Mouse (Mus musculus): ENCODE measurements at regions not wholly inside any gene's neighbourhood (a gene's known extent, or its start where the extent isn't known, plus 50 kb on each side); places are given as distances from the start of the nearest gene placed in this dataset.

GRCm38 (mm10) chr1:71874037-71874436, 221.0 kb upstream of the Fn1 start:
- no peaks in the 10 kb centered on the region for H3K27me3 ChIP-seq (replicated peaks)
- no peak overlapping the region for H3K4me3 ChIP-seq
- no peak overlapping the region for H3K4me2 ChIP-seq
- 82% methylated on average over 2 of the region's 2 CpGs for WGBS
- no peaks in the 10 kb centered on the region for H3K4me1 ChIP-seq (replicated peaks)
- ATAC-seq (ENCODE audit: insufficient number of reproducible peaks, low FRiP score): no peak
- H3K9me3 ChIP-seq (replicated peaks): no peaks in the 10 kb centered on the region; the same call in 1 of the 2 replicates
- no peak overlapping the region for H3K27ac ChIP-seq (ENCODE audit: poor library complexity, severe bottlenecking)
- no peaks in the 10 kb centered on the region for H3K36me3 ChIP-seq
- H3K9ac ChIP-seq: no peak overlapping the region

GRCm38 (mm10) chr1:71865670-71866069, 212.7 kb upstream of the Fn1 start:
- H3K36me3 ChIP-seq: no peaks in the 10 kb centered on the region
- H3K4me3 ChIP-seq: no peak overlapping the region
- no peak overlapping the region for H3K4me2 ChIP-seq
- 0 out of 2 replicates have a peak overlapping the region, but pooled peaks have one; percentile 21 for H3K27ac ChIP-seq (ENCODE audit: poor library complexity, severe bottlenecking)
- peaks cover 4% of the 10 kb centered on the region; the same call in 1 of the 2 replicates for H3K9me3 ChIP-seq (replicated peaks)
- no peak for ATAC-seq (ENCODE audit: insufficient number of reproducible peaks, low FRiP score)
- H3K4me1 ChIP-seq (replicated peaks): peaks cover 16% of the 10 kb centered on the region
- WGBS: 49% methylated on average over 4 of the region's 4 CpGs
- no peaks in the 10 kb centered on the region for H3K27me3 ChIP-seq (replicated peaks)
- H3K9ac ChIP-seq: no peak overlapping the region

- WGBS: 33% methylated on average over 9 of the region's 9 CpGs
Observed at GRCm38 (mm10) chr1:71864749-71865148, 211.7 kb upstream of the Fn1 start.

GRCm38 (mm10) chr1:71853212-71853611, 200.2 kb upstream of the Fn1 start:
- Histone ChIP-seq H3K27me3 (replicated peaks) (no peaks in the 10 kb centered on the region), H3K4me3 (no peak overlapping the region), H3K27ac (ENCODE audit: poor library complexity, severe bottlenecking) (no peak overlapping the region), H3K4me1 (replicated peaks) (no peaks in the 10 kb centered on the region), H3K36me3 (no peaks in the 10 kb centered on the region), H3K9ac (no peak overlapping the region), H3K4me2 (no peak overlapping the region), H3K9me3 (replicated peaks) (no peaks in the 10 kb centered on the region)
- no peak for ATAC-seq (ENCODE audit: insufficient number of reproducible peaks, low FRiP score)
- WGBS: 96% methylated on average over 2 of the region's 2 CpGs

More at GRCm38 (mm10) chr1:71864749-71865148, 211.7 kb upstream of the Fn1 start:
- H3K36me3 ChIP-seq: no peaks in the 10 kb centered on the region
- H3K27ac ChIP-seq (ENCODE audit: poor library complexity, severe bottlenecking): no peak overlapping the region
- H3K9ac ChIP-seq: no peak overlapping the region
- peaks cover 16% of the 10 kb centered on the region for H3K4me1 ChIP-seq (replicated peaks)
- H3K4me2 ChIP-seq: no peak overlapping the region
- H3K4me3 ChIP-seq: no peak overlapping the region
- ATAC-seq (ENCODE audit: insufficient number of reproducible peaks, low FRiP score): no peak
- H3K27me3 ChIP-seq (replicated peaks): no peaks in the 10 kb centered on the region
- H3K9me3 ChIP-seq (replicated peaks): 0 out of 2 replicates have a peak, but pooled peaks cover 4% of the 10 kb centered on the region

- no peak overlapping the region for H3K4me2 ChIP-seq
- no peak overlapping the region for H3K4me3 ChIP-seq
- no peaks in the 10 kb centered on the region for H3K9me3 ChIP-seq (replicated peaks)
- H3K27me3 ChIP-seq (replicated peaks): no peaks in the 10 kb centered on the region
- no peak overlapping the region for H3K27ac ChIP-seq (ENCODE audit: poor library complexity, severe bottlenecking)
- ATAC-seq (ENCODE audit: insufficient number of reproducible peaks, low FRiP score): no peak
- H3K9ac ChIP-seq: no peak overlapping the region
- H3K4me1 ChIP-seq (replicated peaks): no peaks in the 10 kb centered on the region
- WGBS: 81% methylated on average over 8 of the region's 8 CpGs
- H3K36me3 ChIP-seq: no peaks in the 10 kb centered on the region
Observed at GRCm38 (mm10) chr1:71851268-71851667, 198.3 kb upstream of the Fn1 start.

- Histone ChIP-seq H3K4me1 (replicated peaks) (peaks cover 10% of the 10 kb centered on the region), H3K4me2 (no peak overlapping the region), H3K27me3 (replicated peaks) (no peaks in the 10 kb centered on the region), H3K9ac (no peak overlapping the region), H3K36me3 (no peaks in the 10 kb centered on the region), H3K4me3 (no peak overlapping the region), H3K27ac (ENCODE audit: poor library complexity, severe bottlenecking) (no peak overlapping the region), H3K9me3 (replicated peaks) (no peaks in the 10 kb centered on the region)
- no peak for ATAC-seq (ENCODE audit: insufficient number of reproducible peaks, low FRiP score)
- 87% methylated on average over 5 of the region's 5 CpGs for WGBS
Observed at GRCm38 (mm10) chr1:71848656-71849055, 195.7 kb upstream of the Fn1 start.

GRCm38 (mm10) chr1:71844938-71845685, 192.1 kb upstream of the Fn1 start:
- peak overlapping the region; percentile 4; the same call in 1 of the 2 replicates for H3K9ac ChIP-seq
- H3K4me2 ChIP-seq: peak overlapping the region; percentile 57
- H3K36me3 ChIP-seq: no peaks in the 10 kb centered on the region
- no peak for ATAC-seq (ENCODE audit: insufficient number of reproducible peaks, low FRiP score)
- WGBS: 25% methylated on average over 16 of the region's 16 CpGs
- peak overlapping the region; percentile 22 for H3K4me3 ChIP-seq
- peak overlapping the region; percentile 36 for H3K27ac ChIP-seq (ENCODE audit: poor library complexity, severe bottlenecking)
- H3K9me3 ChIP-seq (replicated peaks): 0 out of 2 replicates have a peak, but pooled peaks cover 4% of the 10 kb centered on the region
- no peaks in the 10 kb centered on the region for H3K27me3 ChIP-seq (replicated peaks)
- H3K4me1 ChIP-seq (replicated peaks): peaks cover 10% of the 10 kb centered on the region

GRCm38 (mm10) chr1:71837764-71838163, 184.8 kb upstream of the Fn1 start:
- Histone ChIP-seq H3K36me3 (no peaks in the 10 kb centered on the region), H3K4me2 (no peak overlapping the region), H3K9me3 (replicated peaks) (peaks cover 11% of the 10 kb centered on the region; the same call in 1 of the 2 replicates), H3K4me1 (replicated peaks) (no peaks in the 10 kb centered on the region), H3K4me3 (no peak overlapping the region), H3K27me3 (replicated peaks) (no peaks in the 10 kb centered on the region), H3K9ac (no peak overlapping the region), H3K27ac (ENCODE audit: poor library complexity, severe bottlenecking) (no peak overlapping the region)
- ATAC-seq (ENCODE audit: insufficient number of reproducible peaks, low FRiP score): no peak
- WGBS: 62% methylated on average over 12 of the region's 12 CpGs

- 76% methylated on average over 20 of the region's 20 CpGs for WGBS
- Histone ChIP-seq H3K4me3 (no peak overlapping the region), H3K9ac (no peak overlapping the region), H3K4me2 (no peak overlapping the region), H3K27ac (ENCODE audit: poor library complexity, severe bottlenecking) (no peak overlapping the region), H3K36me3 (no peaks in the 10 kb centered on the region), H3K27me3 (replicated peaks) (no peaks in the 10 kb centered on the region), H3K9me3 (replicated peaks) (peaks cover 11% of the 10 kb centered on the region; the same call in 1 of the 2 replicates), H3K4me1 (replicated peaks) (no peaks in the 10 kb centered on the region)
- no peak for ATAC-seq (ENCODE audit: insufficient number of reproducible peaks, low FRiP score)
Observed at GRCm38 (mm10) chr1:71837039-71837648, 184.1 kb upstream of the Fn1 start.

GRCm38 (mm10) chr1:71830379-71830778, 177.4 kb upstream of the Fn1 start:
- Histone ChIP-seq H3K27ac (ENCODE audit: poor library complexity, severe bottlenecking) (no peak overlapping the region), H3K9ac (no peak overlapping the region), H3K4me3 (no peak overlapping the region), H3K4me2 (no peak overlapping the region), H3K27me3 (replicated peaks) (no peaks in the 10 kb centered on the region), H3K9me3 (replicated peaks) (no peaks in the 10 kb centered on the region), H3K4me1 (replicated peaks) (no peaks in the 10 kb centered on the region), H3K36me3 (no peaks in the 10 kb centered on the region)
- 72% methylated on average over 6 of the region's 6 CpGs for WGBS
- no peak for ATAC-seq (ENCODE audit: insufficient number of reproducible peaks, low FRiP score)

GRCm38 (mm10) chr1:71824410-71824809, 171.4 kb upstream of the Fn1 start:
- Histone ChIP-seq H3K9ac (no peak overlapping the region), H3K4me2 (no peak overlapping the region), H3K4me3 (no peak overlapping the region), H3K27ac (ENCODE audit: poor library complexity, severe bottlenecking) (peak overlapping the region; percentile 25; the same call in 1 of the 2 replicates), H3K9me3 (replicated peaks) (no peaks in the 10 kb centered on the region), H3K27me3 (replicated peaks) (no peaks in the 10 kb centered on the region), H3K36me3 (no peaks in the 10 kb centered on the region), H3K4me1 (replicated peaks) (peaks cover 19% of the 10 kb centered on the region)
- WGBS: 83% methylated on average over 5 of the region's 5 CpGs
- no peak for ATAC-seq (ENCODE audit: insufficient number of reproducible peaks, low FRiP score)

Measured in heart, embryonic 12.5 days (tissue).